Mouse (Mus musculus) cerebellum, postnatal 25 days (tissue): Measurements from ENCODE around the gene Pgbd5.

ENCODE experiments used
- DNase-seq, 2 experiments: peaks; one replicate each; pipeline ENCODE4 v3.0.0; 2021; ENCODE audit warnings: mixed read lengths in 2 of 2

Gene Pgbd5

GRCm38 (mm10) chr8:124343151-124343550, 96.3 kb downstream of the Pgbd5 start:
- no peak for DNase-seq

DNA sequence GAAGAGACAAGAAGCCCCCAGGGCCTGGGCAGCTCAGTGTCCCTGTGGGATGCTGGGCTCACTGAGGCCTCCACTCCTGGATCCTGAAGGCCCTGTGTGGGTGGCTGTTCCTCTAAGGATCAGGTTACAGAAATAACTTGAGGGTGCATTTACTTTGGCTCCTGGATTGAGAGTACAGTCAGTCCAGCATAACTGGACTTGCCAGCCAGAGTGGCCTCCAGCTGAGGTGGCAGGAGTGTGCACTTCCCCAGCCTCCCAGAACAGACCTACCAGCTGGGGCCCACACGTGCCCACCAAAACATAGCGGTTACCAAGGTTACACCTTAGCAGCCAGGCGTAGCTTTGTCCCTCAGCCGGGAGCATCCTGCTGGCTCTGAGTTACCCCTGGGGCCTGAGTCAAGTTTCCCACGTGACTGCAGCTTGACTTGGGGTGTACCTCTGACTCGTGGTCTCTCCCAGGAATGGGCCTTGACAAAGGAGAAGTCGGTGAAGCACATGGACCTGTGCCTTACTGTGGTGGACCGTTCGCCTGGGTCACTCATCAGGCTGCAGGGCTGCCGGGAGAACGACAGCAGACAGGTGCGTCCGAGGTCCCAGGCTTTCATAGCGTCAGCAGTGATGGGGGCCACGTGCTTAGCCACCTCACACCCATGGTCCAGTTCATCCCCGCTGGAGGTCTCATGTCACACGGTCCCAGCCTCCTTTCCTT, 98.9 kb downstream of the Pgbd5 start:
- DNase-seq = no peak

GRCm38 (mm10) chr8:124339742-124340141, 99.7 kb downstream of the Pgbd5 start:
- no peak for DNase-seq

DNA sequence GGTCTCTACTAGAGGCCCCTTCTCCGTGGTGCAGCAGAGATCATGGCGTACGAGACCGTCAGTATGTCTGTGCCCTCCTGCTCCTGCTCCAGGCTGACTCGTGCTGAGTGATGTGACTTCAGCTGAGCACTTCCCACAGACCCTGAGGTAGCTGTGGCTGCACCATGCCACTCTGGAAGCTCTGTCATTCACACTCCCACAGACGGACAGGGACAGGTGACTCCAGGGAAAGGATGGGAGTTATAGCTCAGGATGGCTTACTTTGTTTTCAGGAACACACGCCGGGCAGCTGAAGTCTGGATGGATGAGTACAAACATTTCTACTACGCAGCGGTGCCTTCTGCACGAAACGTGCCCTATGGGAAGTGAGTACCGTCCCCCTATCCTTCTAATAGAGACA, 103.2 kb downstream of the Pgbd5 start:
- no peak for DNase-seq

- DNase-seq = no peak
Measured at GRCm38 (mm10) chr8:124331706-124332105, 107.8 kb downstream of the Pgbd5 start.

DNA sequence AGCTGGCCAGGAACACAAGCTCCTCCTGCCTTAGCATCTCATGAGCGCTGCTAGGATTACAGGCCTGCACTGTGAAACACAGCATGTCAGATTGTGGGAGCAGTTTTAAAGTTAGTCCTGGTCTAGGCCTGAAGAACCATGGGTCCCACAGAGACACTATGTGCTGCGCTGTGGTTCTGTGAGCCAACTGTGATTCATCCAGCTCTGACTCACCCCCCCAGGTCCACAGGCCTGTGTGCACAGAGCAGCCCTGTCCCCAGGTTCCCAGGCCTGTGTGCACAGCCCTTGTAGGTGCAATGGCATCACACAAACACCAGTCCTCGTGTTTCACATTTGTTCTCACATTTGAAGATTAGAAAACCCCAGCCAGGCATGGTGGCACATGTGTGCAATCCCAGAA, 108.4 kb downstream of the Pgbd5 start:
- no peak for DNase-seq

DNA sequence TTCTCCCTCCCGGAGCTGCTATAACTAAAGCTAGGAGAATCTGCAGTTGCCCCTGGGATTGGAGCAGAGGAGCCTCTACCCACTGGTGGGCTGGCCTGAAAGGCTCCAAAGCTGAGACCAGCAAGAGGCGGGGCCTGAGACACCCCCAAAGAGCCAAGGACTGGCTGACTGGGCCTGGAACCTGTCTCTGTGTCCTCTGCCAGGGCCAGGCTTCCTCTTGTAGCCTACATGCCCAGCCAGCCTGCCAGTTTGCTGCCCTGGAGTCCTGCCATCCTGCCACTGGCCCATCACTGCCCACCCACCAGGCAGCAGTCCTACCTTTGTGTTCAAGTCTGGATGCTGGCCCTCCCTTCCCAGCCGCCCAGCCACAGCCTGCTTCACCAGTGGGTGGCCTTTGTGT, 109.0 kb downstream of the Pgbd5 start:
- DNase-seq = peak; percentile 70 to 84

DNA sequence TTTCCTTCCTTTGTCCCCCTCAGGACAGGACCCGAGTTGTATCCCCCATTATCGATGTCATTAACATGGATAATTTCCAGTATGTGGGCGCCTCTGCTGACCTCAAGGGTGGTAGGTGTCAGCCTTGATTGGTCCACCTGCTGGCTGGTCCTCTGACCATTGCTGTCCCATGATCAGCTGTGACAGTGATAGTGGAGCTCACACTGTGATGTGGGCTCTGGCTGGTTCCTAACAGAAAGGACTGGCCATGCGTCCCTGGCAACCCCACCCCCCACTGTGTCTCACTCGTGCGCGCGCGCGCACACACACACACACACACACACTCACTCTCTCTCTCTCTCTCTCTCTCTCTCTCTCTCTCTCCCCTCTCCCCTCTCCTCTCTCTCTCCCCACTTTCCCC, 109.8 kb downstream of the Pgbd5 start:
- DNase-seq = no peak

DNA sequence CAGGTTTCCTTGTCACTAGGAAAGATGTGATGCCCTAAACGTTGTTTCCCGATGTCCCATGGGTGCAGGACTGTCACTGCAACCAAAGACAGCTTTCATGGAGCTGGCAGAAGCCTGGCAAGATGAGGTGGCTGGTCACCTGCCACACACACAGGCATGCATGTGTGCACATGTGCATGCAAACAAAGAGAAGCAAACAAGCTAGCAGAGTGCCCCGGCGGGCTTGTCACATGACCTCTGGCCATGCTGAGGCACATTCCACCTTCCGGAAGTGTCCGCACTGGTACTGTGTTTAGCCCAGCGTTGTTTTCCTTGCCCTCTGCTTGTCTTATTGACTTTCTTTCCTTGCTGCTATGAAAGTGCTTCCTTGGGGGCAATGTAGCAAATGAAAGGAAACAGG, 111.2 kb downstream of the Pgbd5 start:
- no peak for DNase-seq

DNA sequence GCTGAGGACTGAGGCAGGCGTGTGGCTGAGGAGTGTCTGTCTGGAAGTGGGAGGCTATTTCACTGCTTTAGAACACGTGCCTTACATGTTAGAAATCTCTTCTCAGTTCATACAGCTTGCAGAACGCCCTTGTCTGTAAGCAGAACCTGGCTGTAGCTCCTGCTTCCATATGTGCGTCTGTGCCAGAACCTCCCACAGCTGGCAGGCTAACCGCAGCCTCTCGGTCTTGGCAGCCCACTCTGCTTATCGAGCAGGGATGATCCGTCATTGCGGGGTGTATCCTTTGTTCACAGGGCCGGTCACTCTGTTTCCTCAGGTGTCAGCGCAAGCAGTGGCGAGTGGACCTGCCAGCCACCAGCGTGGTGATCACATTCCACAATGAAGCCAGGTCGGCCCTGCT, 116.1 kb downstream of the Pgbd5 start:
- no peak for DNase-seq

DNA sequence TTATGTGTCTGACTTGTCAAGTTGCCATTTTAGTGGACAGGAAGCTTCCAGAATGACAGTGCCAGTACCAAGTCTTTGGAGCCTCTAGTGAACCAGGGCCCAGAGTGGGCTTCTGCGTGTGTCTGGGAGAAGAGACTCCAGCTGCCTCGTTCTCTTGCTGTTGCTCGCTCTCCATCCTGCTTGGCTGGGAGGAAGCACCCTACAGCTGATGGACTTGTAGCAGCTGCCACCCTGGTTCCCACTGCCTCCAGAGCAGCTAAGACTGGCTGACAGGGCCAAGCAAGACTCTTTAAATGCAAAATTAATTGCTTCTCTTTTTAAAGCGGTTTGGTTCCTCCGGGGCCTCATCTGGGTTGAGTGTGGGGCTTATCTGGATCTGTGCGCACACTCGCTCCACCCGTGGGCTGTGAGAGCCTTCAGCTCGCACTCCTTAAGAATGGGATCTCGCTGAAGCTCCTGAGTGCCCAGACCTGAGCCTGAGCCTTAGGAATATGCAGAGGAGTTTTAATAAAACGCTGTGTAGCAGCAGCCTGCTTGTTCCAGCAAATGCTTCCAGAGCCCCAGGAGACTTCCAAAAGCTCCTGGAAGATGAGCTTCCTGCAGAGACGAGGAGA, 118.1 kb downstream of the Pgbd5 start:
- DNase-seq = no peak

DNA sequence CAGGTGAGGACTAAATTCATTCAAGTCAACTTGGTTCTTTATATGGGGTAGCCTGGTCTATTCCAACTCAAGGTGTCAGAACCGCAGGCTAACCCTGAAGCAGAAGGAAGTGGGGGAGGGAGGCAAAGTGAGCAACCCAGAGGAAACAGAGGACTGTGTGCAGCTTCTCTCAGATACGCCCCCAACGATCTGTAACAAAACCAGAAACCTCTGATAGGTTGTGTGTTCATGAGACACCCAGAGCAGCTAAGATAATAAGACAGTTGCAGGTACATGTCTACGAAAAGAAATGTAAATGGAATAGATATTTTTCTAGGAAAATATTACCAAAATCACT, 120.2 kb downstream of the Pgbd5 start:
- DNase-seq = no peak
